Mouse (Mus musculus) thymus, postnatal 36 days (tissue): ENCODE data around the gene Olfr297.

Experiments used
- DNase-seq, 2 experiments: peaks; one replicate each; pipeline ENCODE4 v3.0.0; 2022; ENCODE audit warnings: mixed read lengths in 2 of 2

Olfr297 gene

GRCm38 (mm10) chr7:86519668-86520067, at the start of gene Olfr297:
Gene Olfr297 (plus strand): TSS chr7:86519968.
- DNase-seq, result no peak

- no peak for DNase-seq
Observed at GRCm38 (mm10) chr7:86492384-86492783, 27.4 kb upstream of the Olfr297 start, which contains the start of gene Olfr298. Gene Olfr298 (minus strand): TSS chr7:86492484.
